Mouse (Mus musculus): Measurements from ENCODE around the gene Dapk2.

The Dapk2 gene

GRCm38 (mm10) chr9:66184572-66184971 is 26.5 kb downstream of the Dapk2 start:
- no peak for DNase-seq (ENCODE audit: low read depth, low spot score)

DNA sequence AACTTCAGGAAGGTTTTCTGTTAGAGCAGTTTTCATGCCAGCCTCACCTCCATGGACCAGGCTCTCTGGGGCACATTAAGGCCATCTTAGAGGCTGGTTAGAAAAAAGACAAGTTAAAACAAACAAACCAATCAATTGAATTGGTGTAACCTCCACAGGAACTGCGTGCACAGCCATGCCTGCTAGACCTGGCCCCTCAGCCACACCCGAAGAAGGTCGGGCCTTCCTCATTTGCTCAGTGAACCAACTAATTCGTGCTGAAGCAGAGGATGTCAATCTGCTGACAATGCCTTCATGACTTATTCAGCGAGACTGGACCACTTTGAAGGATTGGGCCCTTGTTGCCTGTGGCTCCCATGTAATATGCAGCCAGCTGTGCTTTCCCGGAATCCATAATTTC is 28.4 kb downstream of the Dapk2 start:
- DNase-seq (ENCODE audit: low read depth, low spot score), result no peak

DNA sequence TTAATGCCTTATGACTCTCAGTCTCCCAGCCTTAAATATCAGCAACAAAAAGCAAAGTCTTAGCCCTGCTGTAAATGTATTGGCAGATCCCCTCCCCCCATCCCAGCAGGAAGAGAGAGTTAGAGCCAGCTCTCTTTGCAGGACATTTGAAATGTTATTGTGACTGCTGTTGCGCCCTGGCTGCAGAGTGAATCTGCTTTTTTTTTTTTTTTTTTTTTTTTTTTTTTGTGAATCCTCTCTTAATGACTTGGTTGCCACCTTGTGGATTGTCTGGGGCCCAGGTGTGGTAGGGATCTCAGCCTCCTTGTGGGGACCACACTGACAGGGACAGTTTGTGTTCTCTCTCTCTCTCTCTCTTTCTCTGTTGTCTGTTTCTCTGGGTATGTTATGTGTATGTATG is 31.0 kb downstream of the Dapk2 start:
- no peak for DNase-seq (ENCODE audit: low read depth, low spot score)

- DNase-seq (ENCODE audit: low read depth, low spot score), result no peak
Observed at GRCm38 (mm10) chr9:66194003-66194402, 36.0 kb downstream of the Dapk2 start.

DNA sequence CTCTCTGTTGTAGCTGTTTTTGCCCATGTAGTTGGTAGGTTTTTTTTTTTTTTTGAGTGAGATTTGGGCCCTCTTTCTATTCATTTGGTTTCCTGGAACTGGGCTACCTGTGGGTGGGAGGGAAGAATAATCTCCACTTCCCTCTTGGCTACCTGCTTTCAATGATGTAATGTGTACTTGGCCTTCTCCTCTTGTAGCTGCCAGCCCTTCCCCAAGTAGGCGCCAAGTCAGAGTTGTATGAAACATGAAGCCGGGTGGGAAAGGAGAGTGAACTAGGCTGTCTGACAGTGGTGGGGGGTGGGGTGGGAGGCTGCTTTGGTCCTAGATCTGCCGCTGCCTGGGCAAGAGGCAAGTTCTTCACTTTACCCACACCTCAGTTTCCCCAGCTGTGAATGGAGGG is 38.5 kb downstream of the Dapk2 start:
- DNase-seq (ENCODE audit: low read depth, low spot score), result no peak

GRCm38 (mm10) chr9:66198533-66198932 is 40.5 kb downstream of the Dapk2 start:
- DNase-seq (ENCODE audit: low read depth, low spot score), result no peak

DNA sequence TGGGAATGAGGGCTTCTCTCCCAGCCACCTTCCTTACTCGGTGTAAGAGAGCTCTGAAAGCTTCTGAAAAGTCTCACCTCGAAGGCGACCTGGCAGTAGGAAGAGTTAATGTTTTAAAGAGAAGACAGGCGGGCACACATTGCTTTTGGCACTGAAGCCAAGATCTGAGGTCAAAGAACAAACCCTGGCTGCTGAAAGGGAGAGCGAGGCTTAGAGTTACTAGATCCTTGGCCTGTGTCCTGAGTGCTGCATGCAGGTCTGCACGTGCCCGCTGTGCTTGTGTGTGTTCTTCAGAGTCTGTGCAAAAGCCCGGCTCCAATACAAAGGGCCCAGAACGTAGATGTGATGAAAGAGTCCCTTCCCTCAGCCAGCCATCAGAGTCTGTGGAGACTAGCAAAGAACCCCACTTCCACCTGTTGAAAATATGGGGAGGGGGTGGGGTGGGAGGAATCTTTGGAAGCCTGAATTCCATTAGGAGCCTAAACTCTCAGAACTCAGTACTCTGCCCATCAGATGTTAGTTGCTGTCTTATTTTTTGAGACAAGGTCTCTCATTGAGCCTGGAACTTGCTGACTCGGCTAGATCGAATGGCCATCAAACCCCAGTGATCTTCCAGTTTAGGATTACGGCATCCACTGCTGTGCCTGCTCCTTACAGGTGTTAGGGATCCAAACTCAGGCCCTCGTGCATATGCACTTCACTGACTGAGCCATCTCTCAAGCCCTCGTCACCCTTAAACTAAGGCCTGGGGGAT is 41.8 kb downstream of the Dapk2 start:
- DNase-seq (ENCODE audit: low read depth, low spot score), result no peak

GRCm38 (mm10) chr9:66200411-66200789 is 42.4 kb downstream of the Dapk2 start:
- no peak for DNase-seq (ENCODE audit: low read depth, low spot score)

DNA sequence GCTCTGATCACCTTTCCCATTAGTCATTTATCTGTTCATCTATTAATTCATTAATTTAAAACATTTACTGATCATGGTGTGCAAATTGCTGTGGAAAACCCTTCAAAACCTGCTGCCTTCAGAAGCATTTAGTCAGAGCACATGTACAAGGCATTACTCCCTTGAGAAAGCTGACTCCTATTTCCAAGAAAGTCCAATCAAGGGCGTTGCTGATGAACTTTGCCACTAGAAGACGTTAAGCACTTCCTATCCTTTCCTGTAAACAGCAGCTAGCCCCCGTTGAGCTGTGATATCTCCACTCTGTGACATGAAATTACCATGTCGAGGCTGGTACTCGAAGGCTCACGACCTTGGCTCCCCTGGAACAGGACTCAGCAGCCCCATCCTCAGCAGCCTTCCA is 43.6 kb downstream of the Dapk2 start:
- DNase-seq (ENCODE audit: low read depth, low spot score), result no peak

DNA sequence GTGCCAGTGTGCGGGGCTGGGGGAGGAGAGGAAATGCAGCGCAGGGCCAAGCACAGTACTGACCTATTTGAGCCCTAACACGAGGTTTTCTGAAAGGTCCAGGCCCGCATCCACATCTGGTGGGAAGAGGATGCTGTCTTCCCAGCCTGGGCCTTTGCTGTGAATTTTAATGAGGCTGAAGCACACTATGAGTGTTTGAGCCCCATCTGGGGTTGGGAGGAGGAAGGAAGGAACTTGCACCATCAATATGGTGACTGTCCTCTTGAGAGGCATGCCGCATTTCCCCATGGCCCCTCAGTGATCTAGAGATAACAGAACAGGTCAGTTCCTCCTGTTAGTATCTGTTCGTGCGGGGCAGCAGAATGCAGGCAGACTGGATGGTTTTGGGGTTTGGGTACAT is 44.4 kb downstream of the Dapk2 start:
- DNase-seq (ENCODE audit: low read depth, low spot score), result no peak

DNA sequence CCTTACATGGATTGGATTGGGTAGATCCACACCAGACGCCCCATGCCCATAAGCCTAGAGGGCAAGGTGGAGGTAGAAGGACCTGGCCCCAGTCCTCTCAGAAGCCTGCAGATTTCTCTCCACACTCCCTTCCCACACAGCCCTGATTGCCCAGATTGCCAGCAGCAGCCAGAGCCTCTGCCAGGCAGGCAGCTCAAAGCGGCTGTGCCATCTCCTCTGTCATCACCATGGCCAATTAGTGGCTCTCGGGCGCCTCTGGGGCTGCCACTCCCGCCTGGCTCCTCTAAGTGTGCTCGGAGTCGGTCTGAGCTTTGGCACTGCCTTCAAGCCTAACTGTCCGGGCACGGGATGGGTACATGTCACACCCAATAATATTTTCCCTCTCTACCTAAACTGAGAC is 47.7 kb downstream of the Dapk2 start:
- DNase-seq (ENCODE audit: low read depth, low spot score), result no peak

DNA sequence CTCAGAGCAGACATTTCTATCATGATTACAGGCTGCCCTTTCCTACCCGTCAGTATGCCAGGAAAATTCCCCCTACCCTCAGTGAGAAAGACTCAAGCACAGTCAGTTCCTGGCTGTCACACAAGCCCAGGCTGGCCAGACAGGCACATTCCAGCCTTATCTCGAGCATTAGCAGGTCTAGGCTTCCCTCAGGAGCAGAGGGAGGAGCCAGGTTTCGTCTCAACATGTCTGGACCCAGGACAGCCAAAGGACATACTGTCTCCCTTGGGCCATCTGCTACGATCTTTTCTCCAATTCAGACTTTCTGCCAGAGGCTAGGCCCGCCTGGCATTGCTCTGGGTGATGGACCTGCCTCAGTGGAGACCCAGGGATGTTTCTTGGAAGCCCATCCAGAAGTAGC is 48.8 kb downstream of the Dapk2 start:
- no peak for DNase-seq (ENCODE audit: low read depth, low spot score)

DNA sequence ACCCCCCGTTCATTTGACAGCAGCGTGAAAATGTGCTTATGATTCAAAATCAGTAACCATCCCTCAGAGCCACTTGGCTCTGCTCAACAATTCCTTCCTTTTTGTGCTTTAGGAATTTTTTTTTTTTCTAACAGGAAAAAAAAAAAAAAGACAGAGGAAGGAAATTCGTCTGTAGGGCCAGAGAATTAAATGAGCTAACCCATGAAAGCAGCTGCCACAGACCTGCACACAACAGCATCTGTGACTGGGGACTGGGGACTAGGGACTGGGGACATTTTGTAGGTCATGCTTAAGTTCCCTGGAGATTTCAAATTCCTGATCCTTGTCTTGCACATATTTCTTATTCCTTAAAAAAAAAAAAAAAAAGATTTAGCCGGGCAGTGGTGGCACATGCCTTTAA is 53.4 kb downstream of the Dapk2 start:
- no peak for DNase-seq (ENCODE audit: low read depth, low spot score)

- no peak for DNase-seq (ENCODE audit: low read depth, low spot score)
Observed at GRCm38 (mm10) chr9:66212088-66212487, 54.1 kb downstream of the Dapk2 start.

DNA sequence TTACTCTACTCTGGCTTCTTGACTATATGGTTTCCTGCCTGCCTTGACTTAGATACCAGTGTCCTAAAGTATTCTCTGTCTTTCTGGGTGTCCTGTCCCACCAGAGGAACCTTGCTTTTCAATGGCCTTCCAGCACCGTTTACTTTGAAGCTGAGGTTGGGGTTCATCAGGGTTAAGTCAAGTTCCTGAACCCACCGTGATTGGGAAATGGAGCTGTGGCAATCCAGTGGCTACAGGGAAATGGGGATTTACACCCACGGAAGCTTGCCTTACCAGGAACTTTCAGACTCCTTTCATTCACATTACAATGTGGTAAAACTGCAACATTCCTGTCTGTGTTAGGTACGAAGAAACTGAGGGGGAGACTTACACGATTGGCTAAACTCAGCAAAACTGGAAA is 54.8 kb downstream of the Dapk2 start:
- DNase-seq (ENCODE audit: low read depth, low spot score), result no peak

- no peak for DNase-seq (ENCODE audit: low read depth, low spot score)
Observed at GRCm38 (mm10) chr9:66213386-66214032, 55.5 kb downstream of the Dapk2 start.

- no peak for DNase-seq (ENCODE audit: low read depth, low spot score)
Observed at GRCm38 (mm10) chr9:66215551-66215950, 57.5 kb downstream of the Dapk2 start.

- no peak for DNase-seq (ENCODE audit: low read depth, low spot score)
Observed at GRCm38 (mm10) chr9:66217970-66218369, 59.9 kb downstream of the Dapk2 start.

GRCm38 (mm10) chr9:66218917-66219725 is 61.1 kb downstream of the Dapk2 start:
- DNase-seq (ENCODE audit: low read depth, low spot score), result no peak

DNA sequence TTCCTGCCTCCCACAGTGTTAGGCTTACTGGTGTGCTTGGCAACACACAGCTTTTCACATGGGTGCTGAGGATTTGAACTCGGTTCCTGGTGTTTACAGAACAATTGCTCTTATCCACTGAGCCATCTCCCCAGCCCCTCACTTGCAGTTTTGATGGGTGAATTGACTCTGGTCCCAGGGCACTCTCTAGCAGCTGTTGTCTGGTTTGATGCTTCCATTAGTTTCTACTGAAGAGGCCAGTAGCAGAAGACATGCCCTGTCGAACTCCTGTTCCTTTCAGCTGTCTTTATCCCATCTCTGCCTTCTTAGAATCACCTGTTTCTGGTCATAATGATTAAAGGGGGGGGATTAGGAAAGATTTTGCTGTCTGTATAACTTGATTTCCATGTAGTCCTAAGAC is 65.8 kb downstream of the Dapk2 start:
- no peak for DNase-seq (ENCODE audit: low read depth, low spot score)

- no peak for DNase-seq (ENCODE audit: low read depth, low spot score)
Observed at GRCm38 (mm10) chr9:66225737-66226485, 67.9 kb downstream of the Dapk2 start.
